Mouse (Mus musculus): Measurements from ENCODE around the gene Dlg4. TPM values are rescaled to one million over a fixed set of nuclear protein-coding genes. Genes with fewer than 3 reads are reported as not detected.
"Not testable (repeated sequence)": the region's sequence is repeated elsewhere in the genome, so short reads cannot be mapped to it uniquely, and the experiment has no call there.

Gene Dlg4
- polyA plus RNA-seq, 1 experiment from 2014 or later: 9.3 TPM

DNA sequence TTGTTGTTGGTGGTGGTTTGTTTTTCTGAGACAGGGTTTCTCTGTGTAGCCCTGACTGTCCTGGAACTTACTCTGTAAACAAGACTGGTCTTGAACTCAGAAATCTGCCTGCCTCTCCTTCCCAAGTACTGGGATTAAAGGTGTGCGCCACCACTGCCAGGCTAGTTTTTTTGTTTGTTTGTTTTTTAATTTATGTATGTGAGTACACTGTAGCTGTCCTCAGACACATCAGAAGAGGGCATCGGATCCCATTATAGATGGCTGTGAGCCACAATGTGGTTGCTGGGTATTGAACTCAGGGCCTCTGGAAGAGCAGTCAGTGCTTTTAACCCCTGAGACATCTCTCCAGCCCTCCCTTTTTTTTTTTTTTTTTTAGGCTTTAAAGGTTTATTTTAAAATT lies 565 bp upstream of the Dlg4 start:
- WGBS: 84% methylated on average over 2 of the region's 2 CpGs
- not testable (repeated sequence) for H3K27ac ChIP-seq; DNase-seq (ENCODE audit: low spot score); H3K27me3 ChIP-seq (ENCODE audit: insufficient read depth, poor library complexity, severe bottlenecking); H3K4me3 ChIP-seq; H3K9me3 ChIP-seq
- Histone ChIP-seq H3K36me3 (peaks cover 23% of the 10 kb centered on the region), H3K4me1 (peaks cover 51% of the 10 kb centered on the region)

DNA sequence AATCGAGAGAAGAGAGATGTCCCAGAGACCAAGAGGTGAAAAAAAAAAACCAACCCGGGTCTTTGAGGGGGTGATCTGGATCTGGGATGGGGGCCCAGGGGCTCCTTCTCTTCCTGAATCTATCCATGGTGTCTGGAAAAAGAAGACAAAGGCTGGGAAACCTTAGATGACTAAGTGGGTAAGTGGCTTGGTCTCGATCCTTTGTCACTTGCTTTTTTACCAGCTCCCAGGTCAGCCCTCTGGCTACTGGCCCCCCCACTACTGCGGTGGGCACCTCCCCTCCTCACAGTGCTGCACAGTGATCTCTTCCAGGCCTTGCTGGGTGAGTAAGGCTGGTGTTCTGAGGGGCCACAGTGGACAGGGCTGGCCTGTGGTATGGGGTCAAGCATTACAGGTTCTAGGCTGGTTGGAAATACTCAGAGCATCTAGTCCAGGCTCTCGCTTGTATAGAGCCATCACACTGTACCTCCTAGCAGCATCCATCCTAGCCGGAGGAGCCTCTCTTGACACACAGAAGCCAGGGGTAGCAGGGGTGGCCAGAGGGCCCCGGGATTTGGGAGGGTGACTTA lies 541 bp downstream of the Dlg4 start:
- no peaks in the 10 kb centered on the region for H3K9me3 ChIP-seq
- DNase-seq (ENCODE audit: low spot score): no peak
- peaks cover 59% of the 10 kb centered on the region for H3K4me1 ChIP-seq
- no peaks in the 10 kb centered on the region for H3K27me3 ChIP-seq (ENCODE audit: insufficient read depth, poor library complexity, severe bottlenecking)
- H3K4me3 ChIP-seq: peak overlapping the region; percentile 72
- 41% methylated on average over 7 of the region's 7 CpGs for WGBS
- peak overlapping the region; percentile 93 for H3K27ac ChIP-seq
- peaks cover 12% of the 10 kb centered on the region for H3K36me3 ChIP-seq

DNA sequence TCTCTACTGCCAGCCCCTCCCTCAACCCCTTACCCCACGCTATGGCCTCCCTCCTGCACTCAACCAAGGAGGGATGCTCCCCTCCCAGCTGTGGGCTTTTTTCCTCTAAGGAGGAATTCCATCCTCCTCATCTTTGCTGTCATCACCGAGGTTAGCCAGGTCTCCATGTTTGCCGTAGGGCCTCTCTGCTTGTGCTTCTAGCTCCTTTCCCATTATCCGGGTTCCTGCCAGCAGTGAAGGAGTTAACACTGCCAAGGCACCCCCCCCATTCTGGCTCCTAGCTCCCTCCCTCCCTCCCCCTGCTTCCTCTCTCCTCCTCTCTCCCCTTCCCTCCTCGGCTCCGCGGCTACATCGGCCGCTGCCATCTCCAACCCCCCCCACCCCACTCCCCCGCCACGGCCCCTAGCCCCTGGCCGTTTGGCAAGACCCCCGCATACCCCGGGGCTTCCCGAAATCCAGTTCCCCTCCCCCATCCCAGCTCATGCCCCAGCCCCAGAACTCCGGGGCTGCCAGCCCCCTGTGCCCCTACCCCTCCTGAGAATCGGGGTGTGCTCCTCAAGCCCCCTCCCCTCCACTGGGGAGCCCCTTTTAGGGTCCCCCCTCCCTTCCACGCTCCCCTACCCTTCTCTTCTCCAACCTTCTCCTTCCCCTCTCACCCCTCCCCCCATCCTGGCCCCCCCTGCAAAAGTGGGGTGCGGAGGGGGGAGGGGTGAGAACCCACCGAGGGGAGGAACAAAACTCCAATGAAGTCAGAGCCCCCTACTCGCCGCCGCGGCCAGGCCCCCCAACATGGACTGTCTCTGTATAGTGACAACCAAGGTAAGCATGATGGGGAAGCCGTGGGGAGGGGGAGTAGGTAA lies 1.6 kb downstream of the Dlg4 start:
- DNase-seq (ENCODE audit: low spot score): no peak
- Histone ChIP-seq H3K4me3 (peak overlapping the region; percentile 72), H3K27me3 (ENCODE audit: insufficient read depth, poor library complexity, severe bottlenecking) (no peaks in the 10 kb centered on the region), H3K27ac (peak overlapping the region; percentile 93), H3K36me3 (peaks cover 2% of the 10 kb centered on the region), H3K9me3 (no peaks in the 10 kb centered on the region), H3K4me1 (peaks cover 66% of the 10 kb centered on the region)
- 2% methylated on average over 21 of the region's 25 CpGs for WGBS

GRCm38 (mm10) chr11:70019495-70020021 lies 2.8 kb downstream of the Dlg4 start:
- peak overlapping the region; percentile 93 for H3K27ac ChIP-seq
- no peaks in the 10 kb centered on the region for H3K36me3 ChIP-seq
- no peaks in the 10 kb centered on the region for H3K9me3 ChIP-seq
- no peaks in the 10 kb centered on the region for H3K27me3 ChIP-seq (ENCODE audit: insufficient read depth, poor library complexity, severe bottlenecking)
- peaks cover 70% of the 10 kb centered on the region for H3K4me1 ChIP-seq
- DNase-seq (ENCODE audit: low spot score): no peak
- WGBS: 21% methylated on average over 2 of the region's 2 CpGs
- peak overlapping the region; percentile 72 for H3K4me3 ChIP-seq

DNA sequence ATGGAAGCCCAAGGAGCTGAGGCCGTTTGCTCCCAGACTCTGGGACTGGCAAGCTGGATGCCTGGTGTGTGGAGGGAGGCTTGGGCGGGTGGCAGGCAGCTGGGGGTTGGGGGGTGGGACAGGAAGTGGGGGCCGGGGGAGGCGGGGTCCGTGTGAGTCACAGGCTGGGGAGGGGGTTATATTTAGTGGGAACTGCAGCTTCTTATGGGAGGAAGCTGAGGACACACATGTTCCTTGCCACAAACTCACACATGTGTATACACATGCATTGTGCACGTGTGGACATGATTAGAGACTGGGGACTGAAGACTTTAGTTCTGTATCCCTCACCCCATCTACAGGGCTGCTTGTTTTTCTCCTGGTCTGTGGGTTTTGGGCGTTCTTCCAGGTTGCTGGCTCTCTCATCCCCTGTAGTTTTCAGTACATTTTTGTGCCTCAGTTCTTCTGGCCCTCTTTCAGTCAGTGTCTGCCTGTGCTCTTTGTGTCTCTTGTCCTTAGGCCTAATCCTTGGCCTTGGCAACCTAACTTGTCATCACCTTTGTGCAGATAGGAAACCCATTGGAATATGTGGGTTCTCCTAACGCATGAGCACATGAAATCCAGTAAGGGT lies 3.4 kb downstream of the Dlg4 start:
- Histone ChIP-seq H3K27ac (peak overlapping the region; percentile 93), H3K4me1 (peaks cover 67% of the 10 kb centered on the region), H3K27me3 (ENCODE audit: insufficient read depth, poor library complexity, severe bottlenecking) (no peaks in the 10 kb centered on the region), H3K36me3 (no peaks in the 10 kb centered on the region), H3K9me3 (no peaks in the 10 kb centered on the region), H3K4me3 (peak overlapping the region; percentile 72)
- 20% methylated on average over 8 of the region's 8 CpGs for WGBS
- no peak for DNase-seq (ENCODE audit: low spot score)

DNA sequence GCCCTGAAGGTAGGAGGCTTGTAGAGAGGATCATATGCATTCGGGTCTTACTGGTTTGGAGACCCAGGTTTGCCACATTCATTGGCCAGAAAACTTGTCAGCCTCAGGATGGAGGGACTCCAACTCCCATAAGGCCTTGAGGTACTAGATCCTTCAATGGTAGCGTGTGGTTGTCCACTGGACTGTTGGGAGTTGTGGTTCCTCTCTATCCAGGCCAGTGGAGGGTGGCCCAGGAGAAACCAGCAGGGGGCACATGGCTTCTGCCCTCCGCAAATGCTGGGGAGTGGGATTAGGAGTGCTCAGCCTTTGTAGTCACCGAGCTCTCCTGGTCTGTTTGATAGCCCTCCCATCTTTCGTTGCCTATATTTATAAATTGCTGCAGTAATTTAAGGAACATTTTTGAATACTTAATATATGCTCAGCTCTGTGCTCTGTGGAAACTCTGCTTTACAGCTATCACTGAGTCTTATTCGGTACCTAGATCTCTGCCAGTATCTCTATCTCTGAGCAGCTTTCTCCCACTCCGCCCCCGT lies 4.1 kb downstream of the Dlg4 start:
- DNase-seq (ENCODE audit: low spot score): peak; percentile 94

DNA sequence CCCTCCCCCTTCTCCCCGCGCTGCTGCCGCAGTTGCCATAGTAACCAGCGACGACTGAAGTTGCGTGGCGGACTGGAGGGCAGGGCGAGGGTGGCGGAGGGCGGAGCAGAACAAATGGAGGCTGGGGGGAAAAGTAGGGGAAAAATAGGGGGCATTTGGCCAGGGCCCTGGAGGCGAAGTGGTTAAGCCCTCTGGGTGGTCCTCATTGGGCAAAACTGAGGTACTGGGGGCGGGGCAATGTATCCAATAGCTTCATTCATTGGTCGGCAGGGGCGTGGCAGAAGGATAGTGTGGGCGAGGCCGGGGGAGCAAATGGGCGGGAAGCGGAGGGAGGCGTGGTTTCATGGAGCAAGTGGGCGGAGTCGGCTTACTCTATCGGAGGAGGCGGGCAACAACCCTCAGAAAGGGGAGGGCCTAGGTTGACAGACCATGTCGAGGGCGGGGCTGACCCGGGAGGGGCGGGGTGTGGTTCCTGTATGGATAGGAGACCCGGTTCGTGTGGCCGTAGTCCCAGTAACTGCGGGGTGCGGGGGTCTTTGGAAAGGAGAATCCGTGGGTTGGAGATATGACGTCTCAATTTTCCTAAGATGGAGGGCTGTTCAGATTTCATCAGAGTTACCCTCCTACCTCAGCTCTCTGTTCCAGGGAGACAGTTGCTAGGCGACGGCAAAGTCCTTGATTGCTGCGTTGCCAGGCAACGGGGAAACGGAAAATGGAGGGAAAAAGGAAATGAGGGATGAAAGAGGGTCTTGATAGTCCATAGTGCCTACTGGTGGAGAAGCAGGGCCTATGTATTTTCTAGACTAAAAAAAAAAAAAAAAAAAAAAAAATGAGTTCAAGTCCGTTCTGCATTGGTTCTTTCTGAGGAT lies 4.8 kb downstream of the Dlg4 start:
- DNase-seq (ENCODE audit: low spot score): peak; percentile 99
- 3% methylated on average over 40 of the region's 40 CpGs for WGBS
- Histone ChIP-seq H3K36me3 (no peaks in the 10 kb centered on the region), H3K27me3 (ENCODE audit: insufficient read depth, poor library complexity, severe bottlenecking) (0 out of 2 replicates have a peak, but pooled peaks cover under 1% of the 10 kb centered on the region), H3K27ac (peak overlapping the region; percentile 93), H3K4me1 (peaks cover 79% of the 10 kb centered on the region), H3K9me3 (no peaks in the 10 kb centered on the region), H3K4me3 (peak overlapping the region; percentile 72)

More for the DNA sequence above, 4.1 kb downstream of the Dlg4 start:
- Histone ChIP-seq H3K4me3 (peak overlapping the region; percentile 72), H3K9me3 (no peaks in the 10 kb centered on the region), H3K36me3 (no peaks in the 10 kb centered on the region), H3K27ac (peak overlapping the region; percentile 93), H3K27me3 (ENCODE audit: insufficient read depth, poor library complexity, severe bottlenecking) (no peaks in the 10 kb centered on the region), H3K4me1 (peaks cover 72% of the 10 kb centered on the region)
- WGBS: under 1% methylated on average over 8 of the region's 8 CpGs

GRCm38 (mm10) chr11:70023481-70024150 lies 6.9 kb downstream of the Dlg4 start:
- H3K27ac ChIP-seq: peak overlapping the region; percentile 80
- WGBS: 5% methylated on average over 24 of the region's 29 CpGs
- no peak for DNase-seq (ENCODE audit: low spot score)
- peaks cover 12% of the 10 kb centered on the region for H3K27me3 ChIP-seq (ENCODE audit: insufficient read depth, poor library complexity, severe bottlenecking)
- peaks cover 85% of the 10 kb centered on the region for H3K4me1 ChIP-seq
- peak overlapping the region; percentile 58 for H3K4me3 ChIP-seq
- no peaks in the 10 kb centered on the region for H3K9me3 ChIP-seq
- no peaks in the 10 kb centered on the region for H3K36me3 ChIP-seq

- WGBS: 18% methylated on average over 6 of the region's 6 CpGs
- Histone ChIP-seq H3K36me3 (no peaks in the 10 kb centered on the region), H3K4me1 (peaks cover 85% of the 10 kb centered on the region), H3K9me3 (no peaks in the 10 kb centered on the region), H3K27me3 (ENCODE audit: insufficient read depth, poor library complexity, severe bottlenecking) (peaks cover 12% of the 10 kb centered on the region), H3K27ac (peak overlapping the region; percentile 80), H3K4me3 (peak overlapping the region; percentile 58)
- DNase-seq (ENCODE audit: low spot score): no peak
These were observed 7.4 kb downstream of the Dlg4 start for GRCm38 (mm10) chr11:70024151-70024514.

DNA sequence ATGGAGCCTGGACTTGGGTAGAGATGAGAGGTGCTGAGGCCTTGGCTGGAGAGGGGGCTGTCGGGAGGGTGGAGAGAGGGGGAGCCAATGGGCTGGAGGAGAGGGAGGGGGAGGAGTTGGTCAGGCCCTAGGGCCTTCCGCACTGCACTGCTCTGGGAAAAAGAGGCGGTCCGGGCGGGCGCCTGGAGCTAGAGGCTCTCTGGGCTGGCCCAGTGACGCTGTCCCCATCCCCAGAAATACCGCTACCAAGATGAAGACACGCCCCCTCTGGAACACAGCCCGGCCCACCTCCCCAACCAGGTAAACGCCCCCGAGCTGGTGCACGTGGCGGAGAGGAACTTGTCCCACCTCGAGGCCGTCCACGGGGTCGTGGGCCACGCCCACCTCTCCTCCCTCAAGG lies 9.9 kb downstream of the Dlg4 start:
- peaks cover 80% of the 10 kb centered on the region for H3K4me1 ChIP-seq
- WGBS: under 1% methylated on average over 19 of the region's 19 CpGs
- H3K4me3 ChIP-seq: peak overlapping the region; percentile 54
- H3K9me3 ChIP-seq: no peaks in the 10 kb centered on the region
- H3K36me3 ChIP-seq: peaks cover 14% of the 10 kb centered on the region
- peak; percentile 86 for DNase-seq (ENCODE audit: low spot score)
- peak overlapping the region; percentile 73 for H3K27ac ChIP-seq
- peaks cover 12% of the 10 kb centered on the region for H3K27me3 ChIP-seq (ENCODE audit: insufficient read depth, poor library complexity, severe bottlenecking)

- Histone ChIP-seq H3K27me3 (ENCODE audit: insufficient read depth, poor library complexity, severe bottlenecking) (peaks cover 12% of the 10 kb centered on the region), H3K4me3 (peak overlapping the region; percentile 54), H3K36me3 (peaks cover 21% of the 10 kb centered on the region), H3K9me3 (no peaks in the 10 kb centered on the region), H3K27ac (peak overlapping the region; percentile 73; the same call in 1 of the 2 replicates), H3K4me1 (peaks cover 77% of the 10 kb centered on the region)
- no peak for DNase-seq (ENCODE audit: low spot score)
- 36% methylated on average over 9 of the region's 9 CpGs for WGBS
These were observed 10.7 kb downstream of the Dlg4 start for GRCm38 (mm10) chr11:70027397-70027796.
